Comparison of ENCODE assay signal across 9 mouse cellular contexts in genomic region chr11:96876300-96877040, GRCm38 (mm10). TPM values are rescaled to one million over a fixed set of nuclear protein-coding genes. Genes with fewer than 3 reads are reported as not detected.
DNase-seq lines count a peak whose midpoint lies in the region; ATAC-seq and TF ChIP-seq lines count a peak whose summit lies in the region.
"Had no signal": no experiment of that assay in that cellular context is flagged by ENCODE, and none has a peak within 500 bp of the region (broad histone marks: within the 10 kb centered on the region; RNA-seq: fewer than 3 reads in every experiment).

No protein-coding gene starts in this region.

- H3K4me3 ChIP-seq in CH12.LX (replicated peaks in 1 of 3; ENCODE audit: low read depth in 2 of 3, low read length in 2 of 3, poor library complexity in 1 of 3) = no peak overlapping the region
- peak overlapping the region; percentile 41 for H3K4me3 ChIP-seq in forebrain, embryonic 16.5 days (replicated peaks; ENCODE audit: low read length)
- H3K4me3 ChIP-seq in midbrain, embryonic 11.5 days (ENCODE audit: low read depth, low read length) = peak overlapping the region; percentile 13

- peak overlapping the region; percentile 79; the same call in 1 of the 2 replicates for H3K4me2 ChIP-seq in CH12.LX (ENCODE audit: insufficient read depth, low read depth, poor library complexity, severe bottlenecking)
- peak overlapping the region; percentile 67 for H3K4me2 ChIP-seq in forebrain, embryonic 16.5 days (ENCODE audit: low read length)
- peak overlapping the region; percentile 47 for H3K4me2 ChIP-seq in midbrain, embryonic 11.5 days

- H3K9ac ChIP-seq in CH12.LX (ENCODE audit: insufficient read depth, low read depth) = no peak overlapping the region
- H3K9ac ChIP-seq in forebrain, embryonic 16.5 days (replicated peaks; ENCODE audit: low read depth, low read length) = peak overlapping the region; percentile 63
- peak overlapping the region; percentile 85 for H3K9ac ChIP-seq in midbrain, embryonic 11.5 days (ENCODE audit: low read length)

- peaks cover 92% of the 10 kb centered on the region for H3K27me3 ChIP-seq in CH12.LX (replicated peaks)
- H3K27me3 ChIP-seq in forebrain, embryonic 16.5 days (replicated peaks; ENCODE audit: control insufficient read depth, insufficient read depth, low read length) = no peaks in the 10 kb centered on the region
- H3K27me3 ChIP-seq in midbrain, embryonic 11.5 days (ENCODE audit: control insufficient read depth, insufficient read depth, low read length) = no peaks in the 10 kb centered on the region

- intact Hi-C loops in heart, postnatal 36 days (cut with DNase I) = no loop called here
- intact Hi-C loops in gastrocnemius, postnatal 36 days (cut with DNase I) = no loop called here

- H3K4me1 ChIP-seq in CH12.LX (ENCODE audit: control insufficient read depth in 1 of 2, insufficient read depth in 2 of 2) = peaks cover 8 to 37% of the 10 kb centered on the region in 2 experiments; a peak in 3 of 4 replicates
- peaks cover 62% of the 10 kb centered on the region for H3K4me1 ChIP-seq in forebrain, embryonic 16.5 days (replicated peaks; ENCODE audit: control insufficient read depth, insufficient read depth, low read length)
- peaks cover 75% of the 10 kb centered on the region for H3K4me1 ChIP-seq in midbrain, embryonic 11.5 days (ENCODE audit: control insufficient read depth, insufficient read depth, low read length)

- in situ Hi-C loops in CH12.LX (cut with MboI; ENCODE audit: low pct_ligation_motif_present, low pct_unique_long_range_greater_than_20kb, low sequenced_read_pairs) = no loop called here

- TF ChIP-seq EP300 in CH12.LX (IDR thresholded peaks at IDR 0.05; ENCODE audit: low read length) = no peak

- H3K9me3 ChIP-seq in CH12.LX (replicated peaks; ENCODE audit: low read length) = no peaks in the 10 kb centered on the region
- no peaks in the 10 kb centered on the region for H3K9me3 ChIP-seq in forebrain, embryonic 16.5 days (ENCODE audit: control insufficient read depth, low read length)
- H3K9me3 ChIP-seq in midbrain, embryonic 11.5 days (ENCODE audit: control insufficient read depth, low read length) = no peaks in the 10 kb centered on the region

- H3K27ac ChIP-seq in CH12.LX (ENCODE audit: insufficient read depth, low read depth) = no peak overlapping the region
- H3K27ac ChIP-seq in forebrain, embryonic 16.5 days (ENCODE audit: low read length) = peak overlapping the region; percentile 98
- H3K27ac ChIP-seq in midbrain, embryonic 11.5 days (ENCODE audit: low read depth, low read length) = peak overlapping the region; percentile 100

- H3K79me2 ChIP-seq in CH12.LX (replicated peaks; ENCODE audit: control insufficient read depth, extremely low read depth, insufficient read depth, poor library complexity, severe bottlenecking) = no peaks in the 10 kb centered on the region

- 2% methylated on average over 13 of the region's 13 CpGs for WGBS in forebrain, embryonic 16.5 days
- WGBS in midbrain, embryonic 11.5 days = 1% methylated on average over 13 of the region's 13 CpGs

- peak; percentile 59 for DNase-seq in heart, adult 11 months
- DNase-seq in heart, postnatal 36 days = no peak
- DNase-seq in CH12.LX (ENCODE audit: extremely low read depth) = no peak
- DNase-seq in midbrain, embryonic 11.5 days (ENCODE audit: low spot score, missing footprints) = peak; percentile 97
- DNase-seq in adrenal gland, adult (ENCODE audit: inconsistent age in 2 of 2, low spot score in 1 of 2) = no peak
- no peak for DNase-seq in gastrocnemius, postnatal 36 days

- no peaks in the 10 kb centered on the region for H3K36me3 ChIP-seq in CH12.LX (replicated peaks in 1 of 2; ENCODE audit: control insufficient read depth in 1 of 2, insufficient read depth in 1 of 2, low read length in 1 of 2)
- H3K36me3 ChIP-seq in forebrain, embryonic 16.5 days (ENCODE audit: control insufficient read depth, insufficient read depth) = no peaks in the 10 kb centered on the region
- H3K36me3 ChIP-seq in midbrain, embryonic 11.5 days (ENCODE audit: control insufficient read depth, insufficient read depth, low read length) = no peaks in the 10 kb centered on the region

- TF ChIP-seq CTCF in CH12.LX (conservative IDR thresholded peaks at IDR 0.05 in 1 of 2, IDR thresholded peaks at IDR 0.05 in 1 of 2; ENCODE audit: low read depth in 2 of 2, low read length in 2 of 2) = no peak

- no peak for TF ChIP-seq RAD21 in CH12.LX (IDR thresholded peaks at IDR 0.05; ENCODE audit: low read depth, low read length)

- dilution Hi-C loops in CH12.LX (cut with MboI; ENCODE audit: extremely low pct_ligation_motif_present, extremely low pct_unique_long_range_greater_than_20kb, low sequenced_read_pairs) = no loop called here

- ATAC-seq in forebrain, embryonic 16.5 days = peak; percentile 82
- peak; percentile 58 for ATAC-seq in midbrain, embryonic 11.5 days (ENCODE audit: low FRiP score)
- ATAC-seq in activated CD4-positive, CD25-positive, alpha-beta regulatory T cell, adult 4 months = no peak

- TF ChIP-seq POLR2A in CH12.LX (IDR thresholded peaks at IDR 0.05; ENCODE audit: low read depth, low read length) = no peak

TF ChIP-seq in CH12.LX, 34 proteins besides CTCF, POLR2A, EP300 and RAD21:
- no peak for TF ChIP-seq TBP (conservative IDR thresholded peaks at IDR 0.05; ENCODE audit: low read depth, low read length)
- TF ChIP-seq NELFE (IDR thresholded peaks at IDR 0.05; ENCODE audit: low read depth, low read length) = no peak
- TF ChIP-seq USF2 (conservative IDR thresholded peaks at IDR 0.05; ENCODE audit: low read depth, low read length) = no peak
- no peak for TF ChIP-seq MAZ (IDR thresholded peaks at IDR 0.05; ENCODE audit: low read depth, low read length)
- no peak for TF ChIP-seq MEF2A (IDR thresholded peaks at IDR 0.05; ENCODE audit: borderline replicate concordance, low read depth, low read length)
- TF ChIP-seq JUN (IDR thresholded peaks at IDR 0.05; ENCODE audit: insufficient read depth, low read depth, low read length) = no peak
- TF ChIP-seq PAX5 (IDR thresholded peaks at IDR 0.05; ENCODE audit: low read length) = no peak
- no peak for TF ChIP-seq POLR2AphosphoS2 (IDR thresholded peaks at IDR 0.05; ENCODE audit: low read depth, low read length)
- TF ChIP-seq MAX (IDR thresholded peaks at IDR 0.05; ENCODE audit: low read length) = no peak
TF ChIP-seq in CH12.LX: peak in this region for 0.

RNA-seq across cellular contexts. Expression of gene Copz2, which starts 26.8 kb away (rescaled TPM):
- 10 to 100 TPM; 36.0 to 39.4 TPM for total RNA-seq in heart, postnatal 36 days (2021)
- total RNA-seq in CH12.LX (2012; rRNA removed) (1.3 and 4.1 TPM in 2 replicates), CH12.LX (2014; rRNA removed) (0.28 and 0.35 TPM in 2 replicates)
- polyA plus RNA-seq in CH12.LX (2012; ENCODE audit: insufficient read length, low read depth) = 0.87 and 0.99 TPM in 2 replicates
- 10.4 and 16.6 TPM in 2 replicates for polyA plus RNA-seq in forebrain, embryonic 16.5 days (2015; fragmentation: Nextera tagmentation; extraction: Ambion mirVana)
- 47.5 and 51.1 TPM in 2 replicates for polyA plus RNA-seq in midbrain, embryonic 11.5 days (2014; fragmentation: Nextera tagmentation; extraction: Ambion mirVana)
- polyA plus RNA-seq in activated CD4-positive, CD25-positive, alpha-beta regulatory T cell, adult 4 months (2017; shearing (Covaris generic)) = not detected
- 10 to 100 TPM; 23.1 to 23.6 TPM for total RNA-seq in gastrocnemius, postnatal 36 days (2021)

RNA-seq across cellular contexts. Expression of gene Cdk5rap3, which starts 39.8 kb away (rescaled TPM):
- 10 to 100 TPM; 22.7 to 23.7 TPM for total RNA-seq in heart, postnatal 36 days (2021)
- total RNA-seq in CH12.LX (2012; rRNA removed) = 96.3 and 112 TPM in 2 replicates
- total RNA-seq in CH12.LX (2014; rRNA removed) = 59.5 and 61.6 TPM in 2 replicates
- 70.3 and 80.0 TPM in 2 replicates for polyA plus RNA-seq in CH12.LX (2012; ENCODE audit: insufficient read length, low read depth)
- polyA plus RNA-seq in forebrain, embryonic 16.5 days (2015; fragmentation: Nextera tagmentation; extraction: Ambion mirVana) = 103 and 106 TPM in 2 replicates
- polyA plus RNA-seq in midbrain, embryonic 11.5 days (2014; fragmentation: Nextera tagmentation; extraction: Ambion mirVana) = 91.4 and 92.8 TPM in 2 replicates
- 10 to 100 TPM; 86.7 to 92.1 TPM for polyA plus RNA-seq in activated CD4-positive, CD25-positive, alpha-beta regulatory T cell, adult 4 months (2017; shearing (Covaris generic))
- 10 to 100 TPM; 21.0 to 25.3 TPM for total RNA-seq in gastrocnemius, postnatal 36 days (2021)

RNA-seq across cellular contexts. Expression of gene Nfe2l1, which starts 46.7 kb away (rescaled TPM):
- 100 to 1,000 TPM; 397 to 404 TPM for total RNA-seq in heart, postnatal 36 days (2021)
- total RNA-seq in CH12.LX (2012; rRNA removed) (113 and 169 TPM in 2 replicates), CH12.LX (2014; rRNA removed) (61.1 and 77.7 TPM in 2 replicates)
- polyA plus RNA-seq in CH12.LX (2012; ENCODE audit: insufficient read length, low read depth) = 145 and 182 TPM in 2 replicates
- polyA plus RNA-seq in forebrain, embryonic 16.5 days (2015; fragmentation: Nextera tagmentation; extraction: Ambion mirVana) = 64.8 and 68.2 TPM in 2 replicates
- polyA plus RNA-seq in midbrain, embryonic 11.5 days (2014; fragmentation: Nextera tagmentation; extraction: Ambion mirVana) = 31.7 and 35.2 TPM in 2 replicates
- polyA plus RNA-seq in activated CD4-positive, CD25-positive, alpha-beta regulatory T cell, adult 4 months (2017; shearing (Covaris generic)) = 10 to 100 TPM; 19.7 to 22.1 TPM
- total RNA-seq in gastrocnemius, postnatal 36 days (2021) = 100 to 1,000 TPM; 374 to 411 TPM

RNA-seq across cellular contexts. Expression of gene Prr15l, which starts 51.4 kb away (rescaled TPM):
- 1 to 10 TPM in 1 of 2 experiments, under 1 TPM in 1; 0.73 to 1.8 TPM for total RNA-seq in heart, postnatal 36 days (2021)
- 0.08 TPM in 2 replicates for total RNA-seq in CH12.LX (2012; rRNA removed)
- not detected in 2 replicates for total RNA-seq in CH12.LX (2014; rRNA removed)
- 0.19 and 0.31 TPM in 2 replicates for polyA plus RNA-seq in CH12.LX (2012; ENCODE audit: insufficient read length, low read depth)
- polyA plus RNA-seq in forebrain, embryonic 16.5 days (2015; fragmentation: Nextera tagmentation; extraction: Ambion mirVana) = 0.19 and 0.27 TPM in 2 replicates
- 0.12 and 0.19 TPM in 2 replicates for polyA plus RNA-seq in midbrain, embryonic 11.5 days (2014; fragmentation: Nextera tagmentation; extraction: Ambion mirVana)
- polyA plus RNA-seq in activated CD4-positive, CD25-positive, alpha-beta regulatory T cell, adult 4 months (2017; shearing (Covaris generic)) = under 1 TPM in 1 of 2 experiments, not detected in 1; 0.15 TPM
- total RNA-seq in gastrocnemius, postnatal 36 days (2021) = not detected
- total RNA-seq: left cerebral cortex, postnatal 10 days had no signal

Comparison
In these comparisons a context has a peak if more than half of its experiments do, and no peak if none do; other contexts are left out.
1. DNase-seq: peak in heart, adult 11 months (single experiment) and midbrain, embryonic 11.5 days (single experiment); none in heart, postnatal 36 days (0 of 2), CH12.LX (single experiment), adrenal gland, adult (0 of 2) and gastrocnemius, postnatal 36 days (0 of 2).
2. H3K4me3 ChIP-seq: peak in forebrain, embryonic 16.5 days (single experiment) and midbrain, embryonic 11.5 days (single experiment); none in CH12.LX (0 of 3).
3. Peak in every context shown above with its lines, with median percentiles within 50 percentile points of each other: H3K4me2 ChIP-seq.